Mouse (Mus musculus) CH12.LX (cell line): ENCODE data around the gene Kif5c. TPM values are rescaled to one million over a fixed set of nuclear protein-coding genes. Genes with fewer than 3 reads are reported as not detected.

Source experiments
- DNase-seq: peaks from one replicate; pipeline ENCODE4 v3.0.0-alpha.2; 2013; ENCODE audit errors: extremely low read depth
- H3K27ac ChIP-seq: 2 replicates; pipeline ENCODE4 v1.5.1; 2012; ENCODE audit warnings: low read depth, mild to moderate bottlenecking, control low read depth, moderate library complexity; ENCODE audit not compliant: insufficient read depth
- H3K27me3 ChIP-seq: replicated peaks from 2 replicates; pipeline ENCODE3; 2012; ENCODE audit warnings: inconsistent platforms
- H3K36me3 ChIP-seq, 2 experiments: replicated peaks in 1 of 2; 2 replicates each; pipeline versions ENCODE3 to v1.6.1; 2012; ENCODE audit warnings: inconsistent platforms in 1 of 2, low read length in 1 of 2, mild to moderate bottlenecking in 1 of 2, mixed read lengths in 1 of 2, moderate library complexity in 1 of 2; ENCODE audit not compliant: control insufficient read depth in 1 of 2, insufficient read depth in 1 of 2
- H3K4me1 ChIP-seq, 2 experiments: 2 replicates each; pipeline ENCODE4 v1.6.1; 2012; ENCODE audit warnings: inconsistent platforms in 1 of 2, moderate library complexity in 1 of 2; ENCODE audit not compliant: insufficient read depth in 2 of 2, control insufficient read depth in 1 of 2
- H3K4me2 ChIP-seq: 2 replicates; pipeline ENCODE4 v1.6.1; 2012; ENCODE audit warnings: low read depth, mild to moderate bottlenecking, control low read depth; ENCODE audit not compliant: poor library complexity, insufficient read depth, severe bottlenecking
- H3K4me3 ChIP-seq, 3 experiments: fragments of 150-350 bp in 1 of 3; sonication (generic) in 1 of 3; replicated peaks in 1 of 3; 2 replicates each; pipeline versions ENCODE3 to v1.5.1; 2011 to 2012; ENCODE audit warnings: low read depth in 2 of 3, low read length in 2 of 3, mild to moderate bottlenecking in 2 of 3, moderate library complexity in 2 of 3, control low read depth in 1 of 3, improper control_type of control experiment in 1 of 3, inconsistent platforms in 1 of 3, mixed read lengths in 1 of 3; ENCODE audit not compliant: poor library complexity in 1 of 3
- H3K79me2 ChIP-seq: replicated peaks from 2 replicates; pipeline ENCODE4 v1.6.1; 2012; ENCODE audit warnings: mild to moderate bottlenecking, moderate library complexity; ENCODE audit not compliant: control insufficient read depth, poor library complexity, insufficient read depth, severe bottlenecking; ENCODE audit errors: extremely low read depth
- H3K9ac ChIP-seq: 2 replicates; pipeline ENCODE4 v1.6.1; 2012; ENCODE audit warnings: low read depth, mild to moderate bottlenecking, control low read depth, moderate library complexity; ENCODE audit not compliant: insufficient read depth
- H3K9me3 ChIP-seq: replicated peaks from 2 replicates; pipeline ENCODE3; 2012; ENCODE audit warnings: low read length, inconsistent platforms, mixed read lengths
- BHLHE40 ChIP-seq: IDR thresholded peaks from 2 replicates; pipeline ENCODE4 v1.6.1; 2011; ENCODE audit warnings: mild to moderate bottlenecking, low read depth, low read length, improper control_type of control experiment
- CHD2 ChIP-seq: IDR thresholded peaks from 2 replicates; pipeline ENCODE4 v1.6.1; 2011; ENCODE audit warnings: low read length, improper control_type of control experiment
- E2F4 ChIP-seq: IDR thresholded peaks from 2 replicates; pipeline ENCODE4 v1.6.1; 2011; ENCODE audit warnings: low read depth, low read length, improper control_type of control experiment; ENCODE audit not compliant: insufficient replicate concordance
- EP300 ChIP-seq: IDR thresholded peaks from 2 replicates; pipeline ENCODE4 v1.6.1; 2011; ENCODE audit warnings: low read length, improper control_type of control experiment
- ETS1 ChIP-seq: conservative IDR thresholded peaks from 2 replicates; pipeline ENCODE4 v1.6.1; 2012; ENCODE audit warnings: low read depth, mild to moderate bottlenecking, inconsistent platforms, low read length, improper control_type of control experiment, moderate library complexity
- GABPA ChIP-seq: IDR thresholded peaks from 2 replicates; pipeline ENCODE4 v1.6.1; 2012; ENCODE audit warnings: low read depth, low read length, improper control_type of control experiment, inconsistent platforms; ENCODE audit not compliant: insufficient replicate concordance
- HCFC1 ChIP-seq: IDR thresholded peaks from 2 replicates; pipeline ENCODE4 v1.6.1; 2012; ENCODE audit warnings: low read depth, mild to moderate bottlenecking, inconsistent platforms, low read length, improper control_type of control experiment
- IRF4 ChIP-seq: IDR thresholded peaks from 2 replicates; pipeline ENCODE4 v1.6.1; 2014; ENCODE audit warnings: low read depth, mild to moderate bottlenecking, inconsistent platforms, low read length, improper control_type of control experiment
- JUN ChIP-seq: IDR thresholded peaks from 2 replicates; pipeline ENCODE4 v1.6.1; 2011; ENCODE audit warnings: low read depth, mild to moderate bottlenecking, low read length, improper control_type of control experiment, moderate library complexity; ENCODE audit not compliant: insufficient read depth
- MAFK ChIP-seq: IDR thresholded peaks from 2 replicates; pipeline ENCODE4 v1.6.1; 2011; ENCODE audit warnings: low read length, improper control_type of control experiment; ENCODE audit not compliant: insufficient replicate concordance
- MAX ChIP-seq: IDR thresholded peaks from 2 replicates; pipeline ENCODE4 v1.6.1; 2011; ENCODE audit warnings: low read length, improper control_type of control experiment
- MAZ ChIP-seq: IDR thresholded peaks from 2 replicates; pipeline ENCODE4 v1.6.1; 2012; ENCODE audit warnings: low read depth, mild to moderate bottlenecking, inconsistent platforms, low read length, improper control_type of control experiment, moderate library complexity
- MYC ChIP-seq: IDR thresholded peaks from 2 replicates; pipeline ENCODE4 v1.6.1; 2011; ENCODE audit warnings: low read depth, mild to moderate bottlenecking, improper control_type of control experiment, low read length
- NELFE ChIP-seq: IDR thresholded peaks from 2 replicates; pipeline ENCODE4 v1.6.1; 2011; ENCODE audit warnings: low read depth, low read length, improper control_type of control experiment
- NRF1 ChIP-seq: IDR thresholded peaks from 2 replicates; pipeline ENCODE4 v1.6.1; 2014; ENCODE audit warnings: low read depth, mild to moderate bottlenecking, inconsistent platforms, low read length, improper control_type of control experiment, moderate library complexity
- PAX5 ChIP-seq: IDR thresholded peaks from 2 replicates; pipeline ENCODE4 v1.6.1; 2012; ENCODE audit warnings: low read length, inconsistent platforms, mixed read lengths
- POLR2AphosphoS2 ChIP-seq: IDR thresholded peaks from 2 replicates; pipeline ENCODE4 v1.6.1; 2011; ENCODE audit warnings: low read depth, low read length, improper control_type of control experiment
- TBP ChIP-seq: conservative IDR thresholded peaks from 2 replicates; pipeline ENCODE4 v1.6.1; 2011; ENCODE audit warnings: low read depth, low read length, improper control_type of control experiment
- USF2 ChIP-seq: conservative IDR thresholded peaks from 2 replicates; pipeline ENCODE4 v1.6.1; 2011; ENCODE audit warnings: low read depth, low read length, improper control_type of control experiment
- ZNF384 ChIP-seq: IDR thresholded peaks from 2 replicates; pipeline ENCODE4 v1.6.1; 2012; ENCODE audit warnings: low read depth, low read length, improper control_type of control experiment, inconsistent platforms
- dilution Hi-C: fragments of 300-500 bp; cut with MboI; formaldehyde crosslinking; loops from 2 replicates; pipeline ENCODE4 v1.14.3; 2020; ENCODE audit warnings: low sequenced_read_pairs; ENCODE audit not compliant: extremely low pct_unique_long_range_greater_than_20kb, extremely low pct_ligation_motif_present
- in situ Hi-C: fragments of 300-500 bp; cut with MboI; formaldehyde crosslinking; loops from 3 replicates; pipeline ENCODE4 v1.14.3; 2019; ENCODE audit warnings: low sequenced_read_pairs, low pct_ligation_motif_present, low pct_unique_long_range_greater_than_20kb, mixed read lengths
- polyA plus RNA-seq: library from polyadenylated mRNA; unstranded; fragments of >175 nt; gene quantifications from 2 replicates; pipeline ENCODE4 v1.2.1, GENCODE M21; 2012; ENCODE audit warnings: low read depth; ENCODE audit not compliant: insufficient read length
- total RNA-seq, 2 experiments: library from RNA; depleted of rRNA; stranded (reverse); fragments of 300-350 nt in 1 of 2; fragments of >200 nt in 1 of 2; gene quantifications; 2 replicates each; pipeline ENCODE4 v1.2.3; 2012 to 2014

The Kif5c gene
- total and polyA plus RNA-seq, 3 experiments: 3.0 to 3.5 (median 3.1) TPM

DNA sequence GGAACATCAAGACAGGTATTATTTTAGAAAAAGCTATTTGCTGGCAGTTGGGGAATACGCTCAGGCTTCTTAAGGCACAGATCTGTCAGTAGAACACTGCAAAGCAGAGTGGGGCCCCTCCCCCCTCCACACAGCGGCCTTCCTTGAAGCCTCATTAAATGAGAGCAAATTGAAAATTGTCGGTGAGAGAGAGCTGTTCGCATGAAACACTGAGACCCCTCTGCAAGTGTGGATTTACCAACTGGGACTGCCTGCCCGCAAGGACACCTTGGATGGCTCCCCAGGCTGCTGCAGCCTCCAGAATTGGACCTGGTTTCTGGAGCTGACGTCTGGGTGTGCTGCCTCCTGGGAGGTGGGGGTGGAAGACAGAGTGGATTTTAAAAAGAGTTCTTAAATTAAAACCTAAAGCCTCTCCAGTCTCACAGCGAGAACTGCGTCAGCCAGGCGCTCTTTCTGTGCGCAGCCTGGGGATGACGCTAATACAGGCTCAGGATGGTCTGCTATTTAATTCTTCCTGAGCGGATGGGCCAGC is 46.9 kb upstream of the Kif5c start:
- no peak overlapping the region for H3K4me2 ChIP-seq
- H3K4me1 ChIP-seq: peaks cover 2 to 3% of the 10 kb centered on the region in 2 experiments; a peak in 1 of 4 replicates
- H3K4me3 ChIP-seq: no peak overlapping the region
- H3K9ac ChIP-seq: no peak overlapping the region
- H3K79me2 ChIP-seq: no peaks in the 10 kb centered on the region
- TF ChIP-seq TBP (no peak), MAZ (no peak), IRF4 (no peak)
- no peaks in the 10 kb centered on the region for H3K36me3 ChIP-seq
- in situ Hi-C loops (no loop called here), dilution Hi-C loops (no loop called here)
- H3K9me3 ChIP-seq: no peaks in the 10 kb centered on the region
- no peak overlapping the region for H3K27ac ChIP-seq
- no peak for DNase-seq
- H3K27me3 ChIP-seq: no peaks in the 10 kb centered on the region

DNA sequence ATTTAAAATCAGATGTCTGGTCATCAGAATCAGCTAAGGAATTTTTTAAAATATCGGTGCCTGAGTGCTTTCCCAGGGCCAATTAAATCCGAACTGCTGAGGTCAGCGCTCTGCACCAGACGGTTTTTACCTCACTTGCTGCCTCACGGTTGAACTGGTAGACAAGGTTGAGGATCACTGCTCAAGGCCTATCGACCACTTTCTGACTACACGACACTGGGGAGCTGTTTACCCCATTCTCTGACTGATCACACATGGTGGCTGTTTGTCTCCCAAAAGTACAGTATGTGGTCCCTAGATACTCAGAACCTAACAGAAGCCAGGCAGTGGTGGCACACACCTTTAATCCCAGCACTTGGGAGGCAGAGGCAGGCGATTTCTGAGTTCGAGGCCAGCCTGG is 46.4 kb upstream of the Kif5c start:
- dilution Hi-C loops: no loop called here

DNA sequence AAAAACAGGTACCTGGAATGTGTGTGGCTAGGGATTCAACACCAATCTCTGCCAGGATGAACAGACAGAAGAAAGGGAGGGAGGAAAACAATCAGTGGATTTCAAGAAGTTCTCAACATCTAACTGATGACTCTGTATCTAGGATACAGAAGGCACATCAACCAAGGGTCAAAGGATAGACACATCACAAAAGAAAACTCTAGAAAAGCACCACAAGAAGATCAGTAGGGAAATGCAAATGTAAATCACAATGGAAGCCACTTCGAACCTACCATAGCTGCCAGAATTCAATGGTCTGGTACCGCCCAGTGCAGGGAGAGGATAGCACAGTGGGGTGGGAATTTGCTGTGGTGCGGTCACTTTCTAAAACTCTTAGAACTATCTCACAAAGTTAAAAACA is 45.8 kb upstream of the Kif5c start:
- Histone ChIP-seq H3K9ac (no peak overlapping the region), H3K4me3 (no peak overlapping the region), H3K4me2 (no peak overlapping the region), H3K36me3 (no peaks in the 10 kb centered on the region), H3K27me3 (no peaks in the 10 kb centered on the region), H3K27ac (no peak overlapping the region), H3K9me3 (no peaks in the 10 kb centered on the region), H3K4me1 (peaks cover 2 to 3% of the 10 kb centered on the region in 2 experiments; a peak in 1 of 4 replicates), H3K79me2 (no peaks in the 10 kb centered on the region)
- TF ChIP-seq GABPA (no peak), HCFC1 (no peak), POLR2AphosphoS2 (no peak), EP300 (no peak), PAX5 (no peak), MYC (no peak), BHLHE40 (no peak), JUN (no peak), MAZ (no peak), E2F4 (no peak), USF2 (no peak), MAFK (no peak), MAX (no peak), ZNF384 (no peak), NRF1 (no peak), CHD2 (no peak), ETS1 (no peak), NELFE (no peak)
- no peak for DNase-seq
- in situ Hi-C loops (no loop called here), dilution Hi-C loops (no loop called here)

More for the DNA sequence above, 46.4 kb upstream of the Kif5c start:
- H3K4me3 ChIP-seq: no peak overlapping the region
- in situ Hi-C loops: no loop called here
- no peak overlapping the region for H3K27ac ChIP-seq
- H3K9ac ChIP-seq: no peak overlapping the region
- DNase-seq: no peak
- no peaks in the 10 kb centered on the region for H3K27me3 ChIP-seq
- H3K79me2 ChIP-seq: no peaks in the 10 kb centered on the region
- no peaks in the 10 kb centered on the region for H3K9me3 ChIP-seq
- peaks cover 2 to 3% of the 10 kb centered on the region in 2 experiments; a peak in 1 of 4 replicates for H3K4me1 ChIP-seq
- no peaks in the 10 kb centered on the region for H3K36me3 ChIP-seq
- no peak for TF ChIP-seq TBP
- TF ChIP-seq, all 38 proteins: peak for 0
- no peak overlapping the region for H3K4me2 ChIP-seq
